Mouse (Mus musculus) forebrain, embryonic 15.5 days (tissue): ENCODE measurements around the gene Hoxb6. TPM values are rescaled to one million over a fixed set of nuclear protein-coding genes. Genes with fewer than 3 reads are reported as not detected.

Source experiments
- ATAC-seq: fragments of 200-750 bp; cut with Nextera tagmentation; replicated peaks from 2 replicates; pipeline ENCODE4 v1.8.0; 2017; ENCODE audit warnings: mild to moderate bottlenecking, moderate TSS enrichment, moderate library complexity
- H3K27ac ChIP-seq: fragments of 300-500 bp; sonication (generic); replicated peaks from 2 replicates; pipeline ENCODE4 v1.5.1; 2015; ENCODE audit warnings: mild to moderate bottlenecking, inconsistent platforms
- H3K27me3 ChIP-seq: fragments of 300-500 bp; sonication (generic); 2 replicates; pipeline ENCODE4 v1.6.1; 2015; ENCODE audit warnings: inconsistent platforms
- H3K36me3 ChIP-seq: fragments of 300-500 bp; sonication (generic); 2 replicates; pipeline ENCODE4 v1.6.1; 2015; ENCODE audit warnings: mild to moderate bottlenecking, inconsistent platforms
- H3K4me1 ChIP-seq: fragments of 300-500 bp; sonication (generic); 2 replicates; pipeline ENCODE4 v1.6.1; 2015; ENCODE audit warnings: inconsistent platforms
- H3K4me2 ChIP-seq: fragments of 300-500 bp; sonication (generic); replicated peaks from 2 replicates; pipeline ENCODE4 v1.6.1; 2015; ENCODE audit warnings: mild to moderate bottlenecking, inconsistent platforms
- H3K4me3 ChIP-seq: fragments of 300-500 bp; sonication (generic); 2 replicates; pipeline ENCODE4 v1.5.1; 2015; ENCODE audit warnings: mild to moderate bottlenecking, inconsistent platforms
- H3K9ac ChIP-seq: fragments of 300-500 bp; sonication (generic); replicated peaks from 2 replicates; pipeline ENCODE4 v1.6.1; 2015; ENCODE audit warnings: mild to moderate bottlenecking, inconsistent platforms
- H3K9me3 ChIP-seq: fragments of 300-500 bp; sonication (generic); 2 replicates; pipeline ENCODE4 v1.6.1; 2016; ENCODE audit warnings: inconsistent platforms
- WGBS: fragments of 180-500 bp; shearing (Covaris S2); methylation state at CpG from one replicate; pipeline ENCODE4 v1.1.7; 2015; ENCODE audit warnings: mixed read lengths; 5-methylcytosine and 5-hydroxymethylcytosine counted together
- polyA plus RNA-seq: library from polyadenylated mRNA; unstranded; fragments of >200 nt; fragmentation: Nextera tagmentation; extraction: Ambion mirVana; gene quantifications from 2 replicates; pipeline ENCODE4 v1.2.1, GENCODE M21; 2015

The Hoxb6 gene
- polyA plus RNA-seq = not detected in 2 replicates

DNA sequence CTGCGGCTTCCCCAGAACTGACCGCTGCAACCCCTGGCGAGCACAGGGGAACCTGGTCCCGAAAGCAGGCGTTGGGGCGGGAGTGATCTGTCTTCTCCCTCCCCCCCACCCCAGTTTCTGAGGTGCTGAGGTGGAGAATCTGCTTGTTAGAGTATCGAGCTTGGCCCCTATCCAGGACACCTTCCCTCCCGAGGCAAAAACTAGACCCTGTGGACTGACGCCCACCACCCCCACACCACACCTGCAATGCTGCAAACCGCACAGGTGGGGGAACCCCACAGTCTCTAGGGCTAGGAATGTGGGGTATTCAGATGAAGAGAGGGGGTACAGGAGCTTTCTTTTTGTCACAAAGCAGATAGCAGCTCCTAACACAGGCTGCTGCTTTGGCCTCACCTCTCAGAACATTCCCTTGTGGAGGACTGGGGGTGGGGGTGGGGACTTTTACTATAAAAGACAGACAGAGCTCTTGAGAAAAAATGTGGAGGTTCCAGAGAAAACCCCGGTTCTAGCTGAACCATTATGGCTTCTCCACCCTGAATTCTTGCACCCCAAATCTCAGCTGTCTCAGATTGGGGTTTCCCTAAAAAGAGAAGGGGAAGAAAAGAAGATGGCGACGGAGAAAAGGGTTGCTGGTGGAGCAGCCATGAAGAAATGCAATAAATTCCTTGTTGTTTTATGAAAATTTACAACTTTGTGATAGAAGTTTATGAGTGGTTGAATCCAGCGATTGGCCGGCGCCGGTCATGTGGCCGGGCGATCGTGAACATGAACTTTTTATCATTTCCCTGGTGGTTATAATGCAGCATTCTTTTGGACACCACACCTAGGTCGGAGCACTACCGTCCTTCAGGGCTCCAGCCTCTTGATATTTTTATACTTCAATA lies at the start of gene Hoxb6:
Gene Hoxb6 (plus strand): TSS at position 796 of the 884 bp plus-strand sequence.
- H3K9me3 ChIP-seq = no peaks in the 10 kb centered on the region
- ATAC-seq = no peak
- no peaks in the 10 kb centered on the region for H3K4me1 ChIP-seq
- H3K4me2 ChIP-seq = no peak within 1 kb of the TSS
- H3K27ac ChIP-seq = no peak within 1 kb of the TSS
- no peak within 1 kb of the TSS for H3K9ac ChIP-seq
- no peak within 1 kb of the TSS for H3K4me3 ChIP-seq
- no peaks in the 10 kb centered on the region for H3K36me3 ChIP-seq
- 1% methylated on average over 22 of the region's 22 CpGs for WGBS
- peaks cover 97% of the 10 kb centered on the region for H3K27me3 ChIP-seq

DNA sequence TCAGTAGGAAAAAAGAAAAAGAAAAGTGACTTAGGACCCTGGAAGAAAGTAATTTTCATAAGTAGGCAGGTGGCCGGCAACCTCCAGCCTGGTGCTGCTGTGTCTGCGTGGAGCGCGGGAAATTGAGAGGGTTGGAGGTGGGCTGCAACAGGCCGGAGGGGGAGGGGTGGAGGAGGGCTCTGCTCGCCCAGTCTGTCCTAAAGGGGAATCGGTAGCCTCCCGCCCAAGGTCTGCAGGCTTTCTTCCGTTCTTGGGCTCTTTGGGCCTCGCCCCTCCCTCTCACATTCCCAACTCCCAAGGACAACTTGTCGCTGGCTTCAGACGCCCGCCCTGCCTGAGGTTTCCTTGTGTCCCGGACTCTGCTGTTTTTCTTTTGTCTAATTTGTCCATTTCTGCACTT lies 41.4 kb upstream of the Hoxb6 start:
- H3K9me3 ChIP-seq = no peaks in the 10 kb centered on the region
- H3K36me3 ChIP-seq = no peaks in the 10 kb centered on the region
- 0% methylated on average over 14 of the region's 14 CpGs for WGBS
- H3K4me3 ChIP-seq = no peak overlapping the region
- no peaks in the 10 kb centered on the region for H3K4me1 ChIP-seq
- no peak for ATAC-seq
- H3K27me3 ChIP-seq = peaks cover 98% of the 10 kb centered on the region
- H3K4me2 ChIP-seq = no peak overlapping the region
- H3K27ac ChIP-seq = no peak overlapping the region
- no peak overlapping the region for H3K9ac ChIP-seq

DNA sequence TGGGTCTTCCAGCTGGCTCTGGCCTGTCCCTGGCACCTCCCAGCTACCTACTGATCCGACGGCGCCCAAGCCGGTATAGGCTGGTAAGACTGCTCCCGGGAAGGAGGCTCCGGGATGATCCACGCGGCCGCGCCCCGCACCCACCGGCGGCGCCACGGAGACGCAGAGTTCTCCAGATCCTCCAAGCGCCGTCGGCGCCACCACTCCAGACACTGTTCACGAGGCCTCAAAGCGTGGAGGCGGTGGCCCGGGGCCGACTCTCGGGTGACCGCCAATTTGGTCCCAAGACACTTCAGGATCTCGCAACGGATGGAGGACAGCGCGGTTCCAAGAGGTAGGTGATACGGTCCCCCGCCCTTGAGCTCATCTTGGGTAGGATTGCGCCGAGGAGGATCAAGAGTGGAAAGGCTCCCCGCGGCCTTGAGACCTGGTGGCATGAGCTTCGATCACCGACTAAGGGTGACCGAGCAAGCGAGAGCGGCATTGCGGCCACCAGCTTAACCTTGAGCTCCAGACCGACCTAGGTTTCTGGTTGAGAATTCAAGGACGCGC lies 40.7 kb upstream of the Hoxb6 start:
- Histone ChIP-seq H3K9me3 (no peaks in the 10 kb centered on the region), H3K4me2 (no peak overlapping the region), H3K4me3 (no peak overlapping the region), H3K27me3 (peaks cover 99% of the 10 kb centered on the region), H3K36me3 (no peaks in the 10 kb centered on the region), H3K4me1 (no peaks in the 10 kb centered on the region), H3K9ac (no peak overlapping the region), H3K27ac (no peak overlapping the region)
- 1% methylated on average over 46 of the region's 46 CpGs for WGBS
- no peak for ATAC-seq

DNA sequence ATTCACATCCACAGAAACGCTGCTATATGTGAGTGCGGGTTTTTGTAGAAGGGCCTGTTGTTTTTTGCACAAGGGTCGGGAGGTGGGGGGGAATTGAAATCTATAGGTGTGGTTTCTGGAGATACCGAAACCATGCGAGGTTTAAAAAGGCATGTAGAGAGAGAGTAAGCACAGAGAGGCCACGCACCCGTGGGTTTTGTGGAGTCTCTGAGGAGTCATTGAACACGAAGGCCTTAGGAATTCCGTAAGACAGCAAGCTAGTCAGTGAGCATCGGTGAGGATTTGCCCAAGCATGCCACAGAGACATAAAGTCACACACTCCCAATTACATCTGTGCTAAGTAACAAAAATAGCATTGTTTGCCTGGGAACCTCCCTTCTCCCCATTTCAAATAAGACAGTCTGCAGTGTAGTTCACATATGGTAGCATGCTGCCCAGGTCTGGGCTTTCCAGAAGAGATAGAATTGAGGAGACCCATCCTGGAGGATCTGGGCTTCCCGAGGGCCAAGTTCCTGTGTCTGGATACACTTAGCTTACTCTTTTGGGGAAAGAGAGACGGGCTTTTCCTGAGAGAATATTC lies 39.6 kb upstream of the Hoxb6 start:
- H3K27ac ChIP-seq = no peak overlapping the region
- ATAC-seq = no peak
- no peak overlapping the region for H3K9ac ChIP-seq
- H3K27me3 ChIP-seq = peaks cover 97% of the 10 kb centered on the region
- H3K4me3 ChIP-seq = no peak overlapping the region
- no peaks in the 10 kb centered on the region for H3K4me1 ChIP-seq
- no peak overlapping the region for H3K4me2 ChIP-seq
- 3% methylated on average over 12 of the region's 12 CpGs for WGBS
- H3K9me3 ChIP-seq = no peaks in the 10 kb centered on the region
- H3K36me3 ChIP-seq = no peaks in the 10 kb centered on the region

- no peak overlapping the region for H3K4me3 ChIP-seq
- no peak for ATAC-seq
- H3K4me2 ChIP-seq = no peak overlapping the region
- H3K4me1 ChIP-seq = no peaks in the 10 kb centered on the region
- WGBS = under 1% methylated on average over 11 of the region's 11 CpGs
- no peak overlapping the region for H3K27ac ChIP-seq
- H3K36me3 ChIP-seq = no peaks in the 10 kb centered on the region
- peaks cover 97% of the 10 kb centered on the region for H3K27me3 ChIP-seq
- H3K9ac ChIP-seq = no peak overlapping the region
- H3K9me3 ChIP-seq = no peaks in the 10 kb centered on the region
Observed at GRCm38 (mm10) chr11:96254221-96254620, 38.1 kb upstream of the Hoxb6 start.

DNA sequence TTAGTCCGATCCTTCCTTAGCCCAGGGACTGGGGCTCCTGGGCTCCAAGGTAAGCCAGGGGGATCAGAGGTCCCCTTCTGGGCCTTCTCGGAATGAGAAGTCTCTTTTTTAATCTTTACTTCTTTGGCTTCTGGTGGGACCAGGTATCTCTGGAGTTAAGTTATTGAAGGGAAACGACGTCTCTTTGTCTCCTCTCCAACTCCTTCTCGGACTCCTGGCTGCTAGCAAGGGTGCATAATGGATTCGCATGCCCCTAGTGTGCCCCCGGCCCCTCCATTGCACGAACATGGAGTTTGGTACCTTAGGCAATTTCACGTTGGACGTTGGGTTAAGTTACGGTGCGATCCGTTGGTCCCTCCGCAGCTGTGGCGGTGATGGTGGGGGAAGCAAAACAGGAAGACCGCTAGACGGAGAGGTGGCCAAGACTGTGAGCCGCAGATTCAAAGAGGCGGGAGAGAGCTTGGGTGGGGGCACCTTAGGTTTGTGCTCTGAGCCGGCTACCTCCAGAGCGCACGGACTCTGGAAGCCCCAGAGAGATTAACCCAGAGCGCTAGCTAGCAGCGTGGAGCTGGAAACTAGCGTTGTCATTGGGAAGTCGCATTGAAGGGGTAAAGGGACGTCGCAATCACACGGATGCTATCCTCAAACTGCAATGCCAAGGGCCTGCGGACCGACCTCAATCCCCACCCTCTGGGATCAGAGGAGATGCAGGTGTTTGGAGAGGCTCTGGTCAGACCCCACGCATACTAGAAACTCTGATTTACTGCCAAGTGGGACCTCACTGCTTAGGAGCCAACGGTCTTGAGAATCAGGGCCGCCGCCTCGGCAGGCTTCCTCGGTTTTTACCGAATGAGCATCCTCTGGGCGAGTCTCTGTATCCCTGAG lies 36.9 kb upstream of the Hoxb6 start:
- no peak for ATAC-seq
- no peaks in the 10 kb centered on the region for H3K4me1 ChIP-seq
- 1% methylated on average over 39 of the region's 39 CpGs for WGBS

GRCm38 (mm10) chr11:96255996-96256445 lies 36.3 kb upstream of the Hoxb6 start:
- no peaks in the 10 kb centered on the region for H3K4me1 ChIP-seq
- H3K4me3 ChIP-seq = no peak overlapping the region
- no peak overlapping the region for H3K27ac ChIP-seq
- no peak for ATAC-seq
- no peaks in the 10 kb centered on the region for H3K36me3 ChIP-seq
- H3K27me3 ChIP-seq = peaks cover 97% of the 10 kb centered on the region
- WGBS = 1% methylated on average over 14 of the region's 14 CpGs
- no peaks in the 10 kb centered on the region for H3K9me3 ChIP-seq
- no peak overlapping the region for H3K4me2 ChIP-seq
- H3K9ac ChIP-seq = no peak overlapping the region

More for the DNA sequence above, 36.9 kb upstream of the Hoxb6 start:
- H3K27me3 ChIP-seq = peaks cover 97% of the 10 kb centered on the region
- H3K36me3 ChIP-seq = no peaks in the 10 kb centered on the region
- H3K9ac ChIP-seq = no peak overlapping the region
- no peak overlapping the region for H3K27ac ChIP-seq
- no peaks in the 10 kb centered on the region for H3K9me3 ChIP-seq
- H3K4me2 ChIP-seq = no peak overlapping the region
- H3K4me3 ChIP-seq = no peak overlapping the region

GRCm38 (mm10) chr11:96257141-96257540 lies 35.1 kb upstream of the Hoxb6 start:
- Histone ChIP-seq H3K4me1 (no peaks in the 10 kb centered on the region), H3K4me3 (no peak overlapping the region), H3K9ac (no peak overlapping the region), H3K9me3 (no peaks in the 10 kb centered on the region), H3K4me2 (no peak overlapping the region), H3K36me3 (no peaks in the 10 kb centered on the region), H3K27me3 (peaks cover 98% of the 10 kb centered on the region), H3K27ac (no peak overlapping the region)
- no peak for ATAC-seq
- 19% methylated on average over 2 of the region's 2 CpGs for WGBS

GRCm38 (mm10) chr11:96259038-96259437 lies 33.2 kb upstream of the Hoxb6 start:
- no peak overlapping the region for H3K27ac ChIP-seq
- WGBS = 2% methylated on average over 2 of the region's 2 CpGs
- ATAC-seq = no peak
- no peak overlapping the region for H3K4me3 ChIP-seq
- H3K36me3 ChIP-seq = no peaks in the 10 kb centered on the region
- H3K9ac ChIP-seq = no peak overlapping the region
- H3K4me2 ChIP-seq = no peak overlapping the region
- no peaks in the 10 kb centered on the region for H3K4me1 ChIP-seq
- peaks cover 98% of the 10 kb centered on the region for H3K27me3 ChIP-seq
- no peaks in the 10 kb centered on the region for H3K9me3 ChIP-seq

DNA sequence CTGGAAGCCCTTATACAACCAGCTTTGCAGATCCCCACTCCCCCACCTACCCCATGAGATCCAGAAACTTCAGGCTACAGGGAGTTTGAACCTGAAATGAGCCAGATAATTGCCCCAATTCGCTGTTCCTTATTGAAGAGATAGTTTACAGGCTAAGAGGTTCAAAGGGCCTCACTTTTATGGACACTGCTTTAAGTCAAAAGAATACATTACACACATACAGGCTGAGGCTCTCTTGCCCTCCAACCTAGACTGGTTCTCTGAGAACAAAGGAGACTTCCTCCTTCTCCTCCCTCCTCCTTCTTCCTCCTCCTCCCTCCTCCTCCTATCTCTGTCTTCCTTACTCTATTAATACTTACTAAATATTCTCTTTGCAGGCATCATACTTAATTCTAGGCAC lies 32.8 kb upstream of the Hoxb6 start:
- H3K4me3 ChIP-seq = no peak overlapping the region
- no peak overlapping the region for H3K9ac ChIP-seq
- WGBS = 7% methylated on average over 1 of the region's 1 CpGs
- no peak overlapping the region for H3K4me2 ChIP-seq
- H3K27me3 ChIP-seq = peaks cover 98% of the 10 kb centered on the region
- ATAC-seq = no peak
- H3K27ac ChIP-seq = no peak overlapping the region
- H3K9me3 ChIP-seq = no peaks in the 10 kb centered on the region
- H3K36me3 ChIP-seq = no peaks in the 10 kb centered on the region
- H3K4me1 ChIP-seq = no peaks in the 10 kb centered on the region

DNA sequence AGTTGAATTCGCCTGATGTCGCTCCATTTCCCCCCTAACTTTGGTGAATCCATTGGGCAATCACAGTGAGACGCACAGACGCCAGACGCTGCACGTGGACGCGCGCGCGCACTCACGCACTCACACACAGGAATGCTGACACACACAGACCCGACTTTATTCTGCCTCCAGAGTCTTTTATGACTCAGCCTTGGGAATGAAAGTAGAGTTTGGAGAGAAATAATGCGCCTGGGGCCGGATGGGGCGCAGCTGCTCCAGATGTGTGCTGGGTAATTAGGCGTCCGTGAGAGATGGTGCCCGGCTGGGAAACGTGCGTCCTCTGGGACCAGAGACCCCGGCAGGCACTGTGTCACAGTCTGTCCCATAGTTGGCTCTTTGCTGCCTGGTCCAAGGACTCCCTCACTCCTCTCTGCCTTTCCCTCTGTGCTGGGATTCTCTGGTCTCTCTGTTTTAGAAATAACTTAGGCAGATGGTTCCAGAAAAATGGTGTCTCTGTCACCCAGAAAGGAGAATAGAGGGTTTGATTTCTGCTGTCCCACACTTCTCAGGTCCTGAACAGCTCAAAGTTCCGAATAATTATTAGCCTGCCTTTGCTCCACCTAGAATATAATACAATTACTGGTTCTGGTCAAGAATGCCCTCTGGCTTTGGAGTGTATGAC lies 31.8 kb upstream of the Hoxb6 start:
- 2% methylated on average over 23 of the region's 23 CpGs for WGBS
- no peak overlapping the region for H3K9ac ChIP-seq
- no peak overlapping the region for H3K27ac ChIP-seq
- H3K36me3 ChIP-seq = no peaks in the 10 kb centered on the region
- H3K4me2 ChIP-seq = no peak overlapping the region
- no peaks in the 10 kb centered on the region for H3K9me3 ChIP-seq
- H3K27me3 ChIP-seq = peaks cover 98% of the 10 kb centered on the region
- ATAC-seq = no peak
- no peak overlapping the region for H3K4me3 ChIP-seq
- H3K4me1 ChIP-seq = no peaks in the 10 kb centered on the region
